Mouse (Mus musculus) embryonic facial prominence, embryonic 13.5 days (tissue): ENCODE data around the gene Cyb561a3. TPM values are rescaled to one million over a fixed set of nuclear protein-coding genes. Genes with fewer than 3 reads are reported as not detected.
"Not testable (repeated sequence)": the region's sequence is repeated elsewhere in the genome, so short reads cannot be mapped to it uniquely, and the experiment has no call there.

Experiments used
- ATAC-seq: fragments of 200-750 bp; cut with Nextera tagmentation; 2 replicates; pipeline ENCODE4 v1.8.0; 2017; ENCODE audit warnings: low read depth; ENCODE audit not compliant: insufficient number of reproducible peaks, insufficient read depth, low FRiP score, low TSS enrichment
- H3K27ac ChIP-seq: fragments of 300-500 bp; sonication (generic); 2 replicates; pipeline ENCODE4 v1.5.1; 2015; ENCODE audit warnings: moderate library complexity, mild to moderate bottlenecking, inconsistent platforms
- H3K27me3 ChIP-seq: fragments of 300-500 bp; sonication (generic); 2 replicates; pipeline ENCODE4 v1.6.1; 2015; ENCODE audit warnings: mild to moderate bottlenecking, inconsistent platforms
- H3K36me3 ChIP-seq: fragments of 300-500 bp; sonication (generic); 2 replicates; pipeline ENCODE4 v1.6.1; 2015; ENCODE audit warnings: mild to moderate bottlenecking, inconsistent platforms
- H3K4me1 ChIP-seq: fragments of 300-500 bp; sonication (generic); 2 replicates; pipeline ENCODE4 v1.6.1; 2015; ENCODE audit warnings: inconsistent platforms
- H3K4me2 ChIP-seq: fragments of 300-500 bp; sonication (generic); 2 replicates; pipeline ENCODE4 v1.6.1; 2015; ENCODE audit warnings: moderate library complexity, mild to moderate bottlenecking, inconsistent platforms
- H3K4me3 ChIP-seq: fragments of 300-500 bp; sonication (generic); 2 replicates; pipeline ENCODE4 v1.5.1; 2015; ENCODE audit warnings: mild to moderate bottlenecking, inconsistent platforms
- H3K9ac ChIP-seq: fragments of 300-500 bp; sonication (generic); 2 replicates; pipeline ENCODE4 v1.6.1; 2015; ENCODE audit warnings: mild to moderate bottlenecking, inconsistent platforms
- H3K9me3 ChIP-seq: fragments of 300-500 bp; sonication (generic); 2 replicates; pipeline ENCODE4 v1.6.1; 2016; ENCODE audit warnings: inconsistent platforms
- WGBS: fragments of 180-500 bp; shearing (Covaris S2); methylation state at CpG from one replicate; pipeline ENCODE4 v1.1.7; 2015; ENCODE audit warnings: mixed read lengths; 5-methylcytosine and 5-hydroxymethylcytosine counted together
- polyA plus RNA-seq: library from polyadenylated mRNA; unstranded; fragments of >200 nt; fragmentation: Nextera tagmentation; extraction: Ambion mirVana; gene quantifications from 2 replicates; pipeline ENCODE4 v1.2.1, GENCODE M21; 2015

Gene Cyb561a3
- 18.7 and 21.8 TPM in 2 replicates for polyA plus RNA-seq

DNA sequence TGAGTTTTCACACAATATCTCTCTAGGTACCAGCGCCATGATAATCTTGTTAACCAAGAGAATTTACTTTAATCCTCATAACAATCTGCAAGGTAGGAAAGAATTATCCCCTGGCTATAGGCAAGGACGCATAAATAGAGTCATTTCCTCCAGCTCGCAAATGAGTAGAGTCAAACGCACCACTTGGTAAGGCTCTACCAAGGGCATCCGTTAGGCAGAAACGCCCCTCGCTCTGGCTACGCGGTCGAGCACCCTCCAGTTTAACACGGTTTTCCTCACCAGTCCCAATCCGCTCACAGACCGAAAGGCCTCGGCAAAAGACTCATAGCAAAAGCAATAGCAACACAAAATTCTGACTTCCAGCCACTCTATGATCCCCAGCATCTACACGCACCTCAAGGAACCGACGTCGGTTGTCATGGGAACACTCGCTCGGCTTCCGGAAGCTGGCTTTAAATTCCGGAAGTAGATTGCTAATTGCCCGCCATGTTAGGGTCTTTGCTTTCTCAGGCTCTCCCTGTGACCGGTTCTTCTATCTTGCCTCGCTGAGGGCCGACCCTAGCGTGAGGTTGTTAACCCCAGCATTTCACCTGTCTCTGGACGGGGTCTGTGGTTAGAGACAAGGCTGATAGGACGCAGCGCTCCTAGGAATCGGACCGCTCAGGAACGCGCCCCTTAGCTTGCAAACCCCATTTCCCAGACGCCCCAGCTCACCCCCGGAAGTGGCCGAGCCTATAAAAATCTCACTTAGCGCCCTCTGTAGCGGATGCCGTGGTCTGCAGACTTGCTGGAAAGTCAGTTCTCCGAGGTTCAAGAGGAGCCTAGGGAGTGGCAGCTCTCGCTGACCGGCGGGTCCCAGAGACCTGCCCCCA is at the start of gene Cyb561a3, which contains the start of gene Tmem138:
TSS of gene Cyb561a3 (plus strand) at position 483 of the 872 bp plus-strand sequence.
TSS of gene Tmem138 (minus strand) at position 673 of the 872 bp plus-strand sequence.
- H3K4me2 ChIP-seq = peak within 1 kb of the TSS; percentile 84
- peaks cover 30% of the 10 kb centered on the region for H3K36me3 ChIP-seq
- H3K27ac ChIP-seq = peak within 1 kb of the TSS; percentile 88
- peak; percentile 91 for ATAC-seq
- peaks cover 18% of the 10 kb centered on the region for H3K4me1 ChIP-seq
- H3K4me3 ChIP-seq = peak within 1 kb of the TSS; percentile 68
- H3K9ac ChIP-seq = peak within 1 kb of the TSS; percentile 85
- H3K27me3 ChIP-seq = no peaks in the 10 kb centered on the region
- H3K9me3 ChIP-seq = no peaks in the 10 kb centered on the region
- under 1% methylated on average over 44 of the region's 44 CpGs for WGBS

DNA sequence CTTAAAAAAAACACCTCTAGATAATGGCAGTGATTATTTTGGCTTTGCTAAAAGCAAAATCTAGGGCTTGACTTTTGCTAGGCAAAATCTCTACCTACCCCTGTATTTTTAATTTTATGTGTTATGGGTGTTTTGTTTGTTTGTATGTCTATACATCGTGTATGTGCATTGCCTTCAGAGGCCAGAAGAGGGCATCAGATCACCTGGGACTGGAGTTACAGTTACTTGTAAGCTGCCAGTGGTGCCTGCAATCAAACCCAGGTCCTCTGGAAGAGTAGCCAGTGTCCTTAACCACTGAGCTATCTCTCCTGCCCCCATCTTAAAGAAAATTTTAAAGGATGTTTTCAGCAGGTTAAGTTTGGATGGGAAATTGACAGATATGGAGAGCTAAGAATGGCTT is 46.9 kb upstream of the Cyb561a3 start:
- Histone ChIP-seq H3K9ac (no peak overlapping the region), H3K4me2 (no peak overlapping the region), H3K4me3 (no peak overlapping the region), H3K27ac (no peak overlapping the region), H3K36me3 (peaks cover 60% of the 10 kb centered on the region), H3K4me1 (peaks cover 16% of the 10 kb centered on the region), H3K27me3 (no peaks in the 10 kb centered on the region), H3K9me3 (no peaks in the 10 kb centered on the region)
- ATAC-seq = no peak
- WGBS = 92% methylated on average over 1 of the region's 1 CpGs

DNA sequence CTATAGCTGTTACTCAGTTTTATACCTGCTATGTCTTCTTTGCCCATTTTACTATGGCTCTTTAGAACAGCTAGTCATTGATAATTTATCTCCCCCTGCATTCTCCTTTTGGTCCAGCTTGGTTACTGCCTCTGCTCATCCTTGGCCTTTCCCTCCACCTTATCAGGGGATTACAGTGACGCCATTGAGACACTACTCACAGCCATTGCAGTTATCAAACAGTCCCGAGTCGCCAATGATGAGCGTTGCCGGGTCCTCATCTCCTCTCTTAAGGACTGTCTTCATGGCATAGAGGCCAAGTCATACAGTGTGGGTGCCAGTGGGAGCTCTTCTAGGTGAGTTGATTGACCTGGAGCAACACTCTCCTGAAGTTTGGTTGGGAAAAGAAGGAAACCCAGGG is 37.5 kb upstream of the Cyb561a3 start:
- no peak for ATAC-seq
- H3K27ac ChIP-seq = no peak overlapping the region
- peaks cover 88% of the 10 kb centered on the region for H3K36me3 ChIP-seq
- WGBS = 96% methylated on average over 5 of the region's 5 CpGs
- no peaks in the 10 kb centered on the region for H3K9me3 ChIP-seq
- H3K4me3 ChIP-seq = no peak overlapping the region
- no peak overlapping the region for H3K9ac ChIP-seq
- no peaks in the 10 kb centered on the region for H3K4me1 ChIP-seq
- no peak overlapping the region for H3K4me2 ChIP-seq
- no peaks in the 10 kb centered on the region for H3K27me3 ChIP-seq

DNA sequence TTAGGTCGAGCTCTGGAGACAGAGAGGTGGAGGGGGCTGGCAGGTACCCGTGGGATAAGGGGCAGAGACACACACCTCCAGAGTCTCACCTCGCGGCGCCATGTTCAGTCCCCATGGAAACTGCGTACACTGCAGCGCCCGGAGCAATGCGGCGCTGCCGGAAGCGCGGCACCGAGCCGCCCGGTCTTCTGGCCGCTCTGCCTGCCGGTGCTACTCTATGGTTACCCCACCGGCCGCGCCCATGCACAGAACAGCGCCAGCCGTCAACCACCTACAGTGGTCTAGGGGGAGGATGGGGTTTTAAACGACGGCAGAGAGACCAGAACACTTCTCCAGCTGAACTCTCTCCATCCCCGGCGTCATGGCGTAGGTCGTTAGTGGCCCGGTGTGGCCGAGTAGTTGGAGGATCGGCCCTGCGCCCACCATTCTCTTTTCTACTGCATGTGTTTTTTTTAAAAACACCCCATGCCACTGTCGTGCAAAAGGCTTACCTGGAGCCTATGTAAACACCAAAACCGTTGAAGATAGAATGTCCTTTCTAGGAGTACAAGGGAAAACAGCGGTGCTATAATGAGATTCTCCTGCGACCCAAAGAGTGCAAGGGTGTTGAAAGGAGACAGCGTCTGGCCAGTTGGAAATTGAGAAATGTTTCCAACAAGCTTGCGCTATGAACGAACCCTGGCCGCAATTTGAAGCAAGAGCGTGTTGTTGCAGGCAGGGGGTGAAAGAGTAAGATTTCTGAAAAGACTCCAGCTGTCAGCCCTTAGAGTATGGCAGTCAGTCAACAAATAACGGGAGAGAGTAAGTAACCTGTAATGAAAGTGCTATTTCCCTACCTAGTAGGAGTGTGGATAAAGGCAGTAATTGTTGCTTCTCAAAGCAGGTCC is 21.1 kb upstream of the Cyb561a3 start, which contains the start of gene Tmem216:
TSS of gene Tmem216 (minus strand) at position 615 of the 887 bp plus-strand sequence.
- H3K27me3 ChIP-seq = no peaks in the 10 kb centered on the region
- WGBS = 1% methylated on average over 43 of the region's 43 CpGs

DNA sequence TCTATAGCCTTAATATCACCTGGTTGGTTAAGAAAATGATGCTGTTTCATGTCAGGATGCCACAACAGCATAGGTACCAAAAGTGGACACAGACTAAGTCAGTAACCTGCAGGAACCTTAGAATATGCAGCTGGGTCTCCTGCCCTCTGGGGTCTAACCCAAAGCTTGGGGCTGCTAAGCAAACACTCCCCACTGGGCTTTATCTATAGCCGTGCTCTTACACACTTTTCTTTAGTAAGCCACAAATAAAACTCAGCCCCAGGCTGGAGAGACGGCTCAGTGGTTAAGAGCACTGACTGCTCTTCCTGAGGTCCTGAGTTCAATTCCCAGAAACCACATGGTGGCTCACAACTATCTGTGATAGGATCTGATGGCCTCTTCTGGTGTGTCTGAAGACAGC is 20.0 kb upstream of the Cyb561a3 start:
- no peak for ATAC-seq
- Histone ChIP-seq H3K36me3 (peaks cover 12% of the 10 kb centered on the region), H3K9me3 (no peaks in the 10 kb centered on the region), H3K4me3 (no peak overlapping the region), H3K4me1 (peaks cover 15% of the 10 kb centered on the region), H3K4me2 (no peak overlapping the region), H3K27ac (no peak overlapping the region), H3K9ac (no peak overlapping the region), H3K27me3 (no peaks in the 10 kb centered on the region)
- WGBS = 53% methylated on average over 2 of the region's 2 CpGs

More for the DNA sequence above, 21.1 kb upstream of the Cyb561a3 start, which contains the start of gene Tmem216:
- Histone ChIP-seq H3K4me2 (peak within 1 kb of the TSS; percentile 77), H3K4me3 (peak within 1 kb of the TSS; percentile 66), H3K9ac (peak within 1 kb of the TSS; percentile 77), H3K27ac (peak within 1 kb of the TSS; percentile 66), H3K4me1 (peaks cover 15% of the 10 kb centered on the region), H3K9me3 (no peaks in the 10 kb centered on the region), H3K36me3 (peaks cover 22% of the 10 kb centered on the region)
- peak; percentile 95 for ATAC-seq

DNA sequence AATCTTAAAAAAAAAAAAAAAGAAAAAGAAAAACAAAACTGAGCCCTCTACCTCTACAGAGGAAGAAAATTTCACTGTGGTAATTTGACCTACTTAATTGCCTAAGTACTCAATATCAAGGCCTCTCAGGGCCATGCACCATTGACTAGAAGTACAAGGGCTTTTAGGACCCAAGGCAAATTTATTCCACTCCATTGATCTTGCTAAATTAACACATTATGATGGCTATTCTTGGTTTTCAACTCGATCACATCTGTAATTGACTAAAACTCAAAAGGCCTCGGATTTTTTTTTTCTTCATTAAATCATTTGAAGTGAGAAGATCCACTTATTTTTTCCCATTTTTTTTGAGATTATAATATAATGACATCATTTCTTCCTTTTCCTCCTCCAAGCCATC is 19.5 kb upstream of the Cyb561a3 start:
- Histone ChIP-seq H3K36me3 (peaks cover 9% of the 10 kb centered on the region), H3K4me1 (peaks cover 15% of the 10 kb centered on the region), H3K27ac (no peak overlapping the region), H3K4me3 (no peak overlapping the region), H3K9me3 (no peaks in the 10 kb centered on the region), H3K27me3 (no peaks in the 10 kb centered on the region), H3K4me2 (no peak overlapping the region), H3K9ac (no peak overlapping the region)
- WGBS = 59% methylated on average over 2 of the region's 2 CpGs
- no peak for ATAC-seq

DNA sequence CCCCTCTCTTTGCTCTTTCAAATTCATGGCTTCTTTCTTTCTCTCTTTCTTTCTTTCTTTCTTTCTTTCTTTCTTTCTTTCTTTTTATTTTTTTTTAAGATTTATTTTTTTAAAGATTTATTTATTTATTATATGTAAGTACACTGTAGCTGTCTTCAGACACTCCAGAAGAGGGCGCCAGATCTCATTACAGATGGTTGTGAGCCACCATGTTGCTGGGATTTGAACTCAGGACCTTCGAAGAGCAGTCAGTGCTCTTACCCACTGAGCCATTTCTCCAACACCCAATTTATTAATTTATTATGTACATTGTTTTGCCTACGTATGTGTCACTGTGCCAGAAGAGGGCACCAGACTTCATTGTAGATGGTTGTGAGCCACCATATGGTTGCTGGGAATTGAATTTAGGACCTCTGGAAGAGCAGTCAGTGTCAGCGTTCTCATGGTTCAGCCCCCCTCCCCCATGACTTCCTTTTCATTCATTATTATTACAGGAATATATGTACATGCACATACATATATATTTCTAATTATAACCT is 19.1 kb upstream of the Cyb561a3 start:
- H3K9me3 ChIP-seq, H3K4me3 ChIP-seq, H3K9ac ChIP-seq, H3K27ac ChIP-seq, H3K4me2 ChIP-seq, ATAC-seq, H3K27me3 ChIP-seq, H3K36me3 ChIP-seq: not testable (repeated sequence)
- 80% methylated on average over 4 of the region's 4 CpGs for WGBS
- H3K4me1 ChIP-seq = peaks cover 15% of the 10 kb centered on the region

DNA sequence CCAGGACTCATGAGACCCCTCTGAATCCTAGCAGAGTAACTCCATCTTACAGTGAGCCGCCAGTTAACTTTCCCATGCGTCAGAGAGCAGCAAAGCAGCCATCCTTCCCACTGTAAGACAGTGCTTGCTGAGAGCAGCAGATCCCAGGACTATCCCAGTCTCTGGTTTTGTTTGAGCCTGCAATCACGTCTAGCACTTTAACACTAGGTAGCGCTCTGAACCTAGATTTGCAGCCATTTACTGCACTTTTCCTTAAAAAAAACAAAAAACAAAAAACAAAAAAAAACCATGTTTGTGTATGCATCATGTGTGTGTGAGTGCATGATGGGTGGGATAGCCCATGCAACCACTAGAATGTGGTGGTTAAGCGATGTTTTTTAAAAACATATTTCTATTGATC is 16.9 kb upstream of the Cyb561a3 start:
- Histone ChIP-seq H3K9me3 (no peaks in the 10 kb centered on the region), H3K9ac (no peak overlapping the region), H3K4me2 (no peak overlapping the region), H3K4me3 (no peak overlapping the region), H3K27ac (no peak overlapping the region), H3K4me1 (peaks cover 8% of the 10 kb centered on the region), H3K27me3 (no peaks in the 10 kb centered on the region), H3K36me3 (no peaks in the 10 kb centered on the region)
- ATAC-seq = no peak
- WGBS = 40% methylated on average over 5 of the region's 5 CpGs

DNA sequence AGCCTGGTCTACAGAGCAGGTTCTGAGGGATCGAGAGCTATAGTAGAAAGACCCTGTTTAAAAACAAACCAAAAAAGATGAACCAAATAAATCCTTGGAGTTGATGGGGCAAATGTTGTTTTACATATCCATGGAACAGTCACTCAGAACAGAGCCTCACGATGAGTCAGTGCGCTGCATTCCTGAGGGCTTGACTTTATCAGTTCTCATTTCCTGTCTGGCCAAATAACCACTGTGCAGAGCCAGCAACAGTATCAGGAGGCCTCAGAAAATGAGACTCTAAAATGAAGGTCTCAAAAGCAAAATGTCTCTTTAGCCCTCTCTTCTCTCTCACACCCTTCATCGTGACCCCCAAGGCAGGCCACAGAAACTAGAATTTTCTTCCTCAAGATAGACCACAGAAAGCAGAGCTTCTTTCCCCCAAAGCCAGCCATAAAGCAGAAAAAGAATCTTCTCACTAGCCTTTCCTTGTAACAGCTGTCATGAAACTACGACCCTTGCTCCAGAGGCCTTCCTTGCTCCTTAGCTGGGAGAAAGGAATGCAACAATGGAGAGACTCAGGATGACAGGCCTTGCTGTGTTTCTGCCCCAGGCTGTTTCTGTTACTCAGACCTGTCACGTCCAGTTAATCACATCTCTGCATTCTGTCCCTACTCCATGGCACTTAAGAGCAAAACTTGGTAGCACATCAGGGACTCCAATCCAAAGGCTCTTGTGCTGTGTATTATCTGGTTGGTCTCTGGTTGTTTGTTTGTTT is 15.2 kb upstream of the Cyb561a3 start:
- H3K9ac ChIP-seq = peak overlapping the region; percentile 4; the same call in 1 of the 2 replicates
- H3K9me3 ChIP-seq = no peaks in the 10 kb centered on the region

DNA sequence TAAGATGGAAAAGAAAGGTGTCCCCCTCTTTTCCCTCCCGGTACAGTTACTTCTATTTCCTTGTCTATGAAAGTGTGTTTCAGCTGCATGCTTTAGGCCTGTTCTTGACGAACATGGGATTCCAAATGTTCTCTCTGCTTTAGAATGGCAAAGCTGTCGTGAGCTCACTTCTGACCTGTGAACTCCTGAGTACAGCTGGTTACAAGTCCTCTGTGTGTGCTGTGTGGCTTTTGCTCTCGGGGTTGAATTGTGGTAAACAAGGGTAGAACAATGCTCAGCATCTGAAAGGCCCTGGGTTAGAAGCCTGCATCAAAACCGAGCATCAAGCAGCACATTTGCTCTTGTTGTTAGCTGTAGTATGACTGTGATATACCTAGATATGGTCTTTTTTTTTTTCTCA is 14.6 kb upstream of the Cyb561a3 start:
- H3K4me2 ChIP-seq = no peak overlapping the region
- no peak for ATAC-seq
- 30% methylated on average over 5 of the region's 5 CpGs for WGBS
- no peak overlapping the region for H3K27ac ChIP-seq
- no peaks in the 10 kb centered on the region for H3K9me3 ChIP-seq
- H3K4me1 ChIP-seq = no peaks in the 10 kb centered on the region
- no peaks in the 10 kb centered on the region for H3K36me3 ChIP-seq
- no peak overlapping the region for H3K4me3 ChIP-seq
- H3K9ac ChIP-seq = no peak overlapping the region
- no peaks in the 10 kb centered on the region for H3K27me3 ChIP-seq

More for the DNA sequence above, 15.2 kb upstream of the Cyb561a3 start:
- Histone ChIP-seq H3K27ac (no peak overlapping the region), H3K36me3 (no peaks in the 10 kb centered on the region), H3K4me3 (no peak overlapping the region), H3K27me3 (no peaks in the 10 kb centered on the region), H3K4me1 (no peaks in the 10 kb centered on the region), H3K4me2 (no peak overlapping the region)
- WGBS = 45% methylated on average over 6 of the region's 6 CpGs
- no peak for ATAC-seq

DNA sequence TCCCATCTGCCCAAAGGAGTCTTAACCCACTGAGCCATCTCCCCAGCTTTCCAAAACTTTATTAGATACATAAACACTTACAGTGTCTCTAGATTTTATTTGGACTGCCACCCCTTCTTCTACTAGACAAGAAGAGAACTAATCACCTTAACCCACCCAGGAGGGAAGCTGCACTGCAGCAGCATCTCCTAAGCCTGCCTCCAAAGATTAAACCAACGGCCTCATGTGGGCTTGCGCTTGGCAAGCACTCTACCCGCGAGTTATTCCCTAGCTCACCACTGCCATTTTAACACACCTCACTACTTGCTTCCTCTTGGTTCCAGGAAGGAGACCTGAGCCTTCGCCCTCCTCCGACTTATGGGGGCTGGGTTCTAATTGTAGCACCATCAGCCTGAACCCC is 12.7 kb upstream of the Cyb561a3 start:
- Histone ChIP-seq H3K27me3 (no peaks in the 10 kb centered on the region), H3K9ac (no peak overlapping the region), H3K9me3 (no peaks in the 10 kb centered on the region), H3K4me3 (no peak overlapping the region), H3K4me2 (no peak overlapping the region), H3K36me3 (peaks cover 4% of the 10 kb centered on the region; the same call in 1 of the 2 replicates), H3K27ac (no peak overlapping the region), H3K4me1 (no peaks in the 10 kb centered on the region)
- ATAC-seq = no peak
- 83% methylated on average over 6 of the region's 6 CpGs for WGBS
